Mouse (Mus musculus) lung, postnatal 25 days (tissue): Measurements from ENCODE around the gene Itgam.
A peak's percentile ranks its signal among the peaks of the same experiment; 100 is the strongest.
"Not testable (repeated sequence)": the region's sequence is repeated elsewhere in the genome, so short reads cannot be mapped to it uniquely, and the experiment has no call there.

ENCODE experiments used
- DNase-seq: peaks from one replicate; pipeline ENCODE4 v3.0.0; 2022; ENCODE audit warnings: low spot score

The Itgam gene

GRCm38 (mm10) chr7:128132148-128132547 is 69.7 kb downstream of the Itgam start:
- DNase-seq = no peak

- DNase-seq = peak; percentile 46
Observed at GRCm38 (mm10) chr7:128133596-128133995, 71.2 kb downstream of the Itgam start.

- DNase-seq = no peak
Observed at GRCm38 (mm10) chr7:128136927-128137326, 74.5 kb downstream of the Itgam start.

- no peak for DNase-seq
Observed at GRCm38 (mm10) chr7:128139611-128140010, 77.2 kb downstream of the Itgam start.

- no peak for DNase-seq
Observed at GRCm38 (mm10) chr7:128150970-128151369, 88.5 kb downstream of the Itgam start.

- DNase-seq = no peak
Observed at GRCm38 (mm10) chr7:128154076-128154475, 91.6 kb downstream of the Itgam start, which contains the start of gene Itgad. TSS of gene Itgad (plus strand) at chr7:128154376.

- DNase-seq = no peak
Observed at GRCm38 (mm10) chr7:128154924-128155323, 92.5 kb downstream of the Itgam start.

- DNase-seq = not testable (repeated sequence)
Observed at GRCm38 (mm10) chr7:128158688-128159354, 96.4 kb downstream of the Itgam start.

GRCm38 (mm10) chr7:128164001-128164400 is 101.6 kb downstream of the Itgam start:
- no peak for DNase-seq

GRCm38 (mm10) chr7:128166391-128166790 is 104.0 kb downstream of the Itgam start:
- DNase-seq = no peak
